Comparison of ENCODE assay signal across 11 mouse cellular contexts in genomic region chr7:82609629-82610028, GRCm38 (mm10). TPM values are rescaled to one million over a fixed set of nuclear protein-coding genes. Genes with fewer than 3 reads are reported as not detected.
A peak's percentile ranks its signal among the peaks of the same experiment; 100 is the strongest.
DNase-seq lines count a peak whose midpoint lies in the region; ATAC-seq lines count a peak whose summit lies in the region.
"Had no signal": no experiment of that assay in that cellular context is flagged by ENCODE, and none has a peak within 500 bp of the region (broad histone marks: within the 10 kb centered on the region; RNA-seq: fewer than 3 reads in every experiment).

No protein-coding gene starts in this region.

- H3K9me3 ChIP-seq in kidney, embryonic 16.5 days (ENCODE audit: low read length) = no peaks in the 10 kb centered on the region
- H3K9me3 ChIP-seq: forebrain, embryonic 12.5 days; heart, embryonic 10.5 days had no signal

- no peaks in the 10 kb centered on the region for H3K27me3 ChIP-seq in kidney, embryonic 16.5 days (ENCODE audit: insufficient read depth, low read length)
- H3K27me3 ChIP-seq: forebrain, embryonic 12.5 days had no signal

- no peak overlapping the region for H3K4me3 ChIP-seq in kidney, embryonic 16.5 days (ENCODE audit: low read length)
- H3K4me3 ChIP-seq: forebrain, embryonic 12.5 days; heart, embryonic 10.5 days had no signal

- DNase-seq in kidney, postnatal 10 days = peak; percentile 49
- DNase-seq in retina, embryonic 14.5 days (ENCODE audit: low spot score) = peak; percentile 30
- no peak for DNase-seq in retina, postnatal 1 day
- peak; percentile 9 for DNase-seq in ZHBTc4 (ENCODE audit: low read depth, low spot score)
- DNase-seq: cerebellum, adult 2 months had no signal

- no peak overlapping the region for H3K4me2 ChIP-seq in kidney, embryonic 16.5 days (replicated peaks; ENCODE audit: low read depth, low read length)
- H3K4me2 ChIP-seq: forebrain, embryonic 12.5 days had no signal

- WGBS in kidney, embryonic 16.5 days = 76% methylated on average over 3 of the region's 3 CpGs

- ATAC-seq in kidney, embryonic 16.5 days (ENCODE audit: low FRiP score, low TSS enrichment) = no peak
- peak; percentile 48; the same call in 1 of the 2 replicates for ATAC-seq in megakaryocyte progenitor cell, adult 5-6 weeks (replicated peaks; ENCODE audit: poor library complexity)
- no peak for ATAC-seq in cerebellum, adult (ENCODE audit: insufficient number of reproducible peaks, low FRiP score, low TSS enrichment)
- ATAC-seq: inflammation-experienced regulatory T-cells, adult 6 months had no signal

- H3K4me1 ChIP-seq in kidney, embryonic 16.5 days (ENCODE audit: insufficient read depth, low read length) = no peaks in the 10 kb centered on the region
- H3K4me1 ChIP-seq: forebrain, embryonic 12.5 days; heart, embryonic 10.5 days had no signal

- H3K36me3 ChIP-seq in kidney, embryonic 16.5 days (ENCODE audit: insufficient read depth, low read length) = no peaks in the 10 kb centered on the region
- H3K36me3 ChIP-seq: forebrain, embryonic 12.5 days; heart, embryonic 10.5 days had no signal

- no peak overlapping the region for H3K27ac ChIP-seq in kidney, embryonic 16.5 days (ENCODE audit: low read length)
- H3K27ac ChIP-seq: forebrain, embryonic 12.5 days; heart, embryonic 10.5 days had no signal

- H3K9ac ChIP-seq in kidney, embryonic 16.5 days (replicated peaks; ENCODE audit: low read length) = no peak overlapping the region
- H3K9ac ChIP-seq: forebrain, embryonic 12.5 days had no signal

RNA-seq across cellular contexts. Expression of gene Saxo2, which starts 38.7 kb away (rescaled TPM):
- polyA plus RNA-seq in kidney, embryonic 16.5 days (2015; fragmentation: Nextera tagmentation; extraction: Ambion mirVana) = 6.8 and 7.4 TPM in 2 replicates
- total RNA-seq in megakaryocyte progenitor cell, adult 5-6 weeks (2015) = 0.79 and 1.4 TPM in 2 replicates
- total RNA-seq in megakaryocyte progenitor cell, adult 5-6 weeks (2017) = 0.47 and 0.50 TPM in 2 replicates
- polyA plus RNA-seq: inflammation-experienced regulatory T-cells, adult 6 months had no signal

RNA-seq across cellular contexts. Expression of gene Efl1, which starts 38.8 kb away (rescaled TPM):
- polyA plus RNA-seq in kidney, embryonic 16.5 days (2015; fragmentation: Nextera tagmentation; extraction: Ambion mirVana) = 20.2 and 20.3 TPM in 2 replicates
- 17.5 and 19.6 TPM in 2 replicates for total RNA-seq in megakaryocyte progenitor cell, adult 5-6 weeks (2015)
- total RNA-seq in megakaryocyte progenitor cell, adult 5-6 weeks (2017) = 26.8 and 27.9 TPM in 2 replicates
